Mouse (Mus musculus) gonadal fat pad, adult 2 months (tissue): ENCODE results near the gene Il18bp. TPM values are rescaled to one million over a fixed set of nuclear protein-coding genes. Genes with fewer than 3 reads are reported as not detected.
"Not testable (repeated sequence)": the region's sequence is repeated elsewhere in the genome, so short reads cannot be mapped to it uniquely, and the experiment has no call there.

Experiments used
- DNase-seq: peaks from one replicate; pipeline ENCODE4 v3.0.0-alpha.2; 2012; ENCODE audit warnings: low read depth
- polyA plus RNA-seq: library from polyadenylated mRNA; depleted of rRNA; stranded (reverse); fragments of >200 nt; gene quantifications from 2 replicates; pipeline ENCODE4 v1.2.3, GENCODE M21; 2012; rRNA removed

The Il18bp gene
- polyA plus RNA-seq, result 13.5 and 19.7 TPM in 2 replicates

GRCm38 (mm10) chr7:102018590-102018989, at the start of gene Il18bp:
Gene Il18bp, minus strand, starts transcription at chr7:102018690.
- DNase-seq, result no peak

DNA sequence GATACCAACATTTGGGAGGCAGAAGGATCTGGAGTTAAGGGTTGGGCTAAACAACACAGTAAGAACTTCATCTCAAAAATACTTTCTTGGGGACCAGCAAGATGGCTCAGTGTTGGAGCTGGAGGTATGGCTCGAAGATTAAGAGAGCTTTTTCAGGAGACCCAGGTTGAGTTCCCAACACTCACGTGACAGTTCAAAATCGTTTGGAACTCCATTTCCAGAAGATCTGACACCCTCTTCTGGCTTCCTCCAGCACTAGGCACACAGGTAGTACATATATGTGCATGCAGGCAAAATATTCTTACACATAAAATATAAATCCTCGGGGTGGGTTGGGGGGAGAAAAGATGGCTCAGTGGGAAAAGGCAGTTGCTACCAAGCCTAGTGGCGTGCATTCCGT, 47.9 kb upstream of the Il18bp start:
- DNase-seq, result no peak

- peak; percentile 89 for DNase-seq
Measured at GRCm38 (mm10) chr7:102065046-102065891, 46.8 kb upstream of the Il18bp start, which contains the start of the genes Rnf121, Xndc1 and Xntrpc. Gene Rnf121, minus strand, starts transcription at chr7:102065469. Gene Xndc1, plus strand, starts transcription at chr7:102065511. Gene Xntrpc, plus strand, starts transcription at chr7:102065713.

DNA sequence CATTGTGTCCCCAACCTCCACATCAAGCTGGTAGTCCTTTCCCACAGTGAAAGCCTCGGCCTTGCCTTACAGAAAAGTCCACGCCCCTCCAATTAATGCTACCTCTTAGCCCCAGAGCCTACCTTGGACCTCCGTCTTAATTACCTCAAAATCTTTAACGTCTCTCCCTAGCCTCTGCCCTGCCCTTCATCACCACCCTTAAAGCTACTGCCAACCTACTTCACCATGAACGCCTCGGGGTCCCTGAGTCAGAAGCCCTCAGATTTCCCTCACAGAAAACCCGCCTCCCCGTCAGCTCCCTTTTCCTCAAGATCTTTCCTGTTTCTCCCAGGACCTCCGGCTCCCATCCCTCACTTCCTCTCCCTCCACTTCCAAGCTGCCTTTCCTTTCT, 46.2 kb upstream of the Il18bp start:
- no peak for DNase-seq

GRCm38 (mm10) chr7:102063891-102064290, 45.4 kb upstream of the Il18bp start:
- DNase-seq, result no peak

DNA sequence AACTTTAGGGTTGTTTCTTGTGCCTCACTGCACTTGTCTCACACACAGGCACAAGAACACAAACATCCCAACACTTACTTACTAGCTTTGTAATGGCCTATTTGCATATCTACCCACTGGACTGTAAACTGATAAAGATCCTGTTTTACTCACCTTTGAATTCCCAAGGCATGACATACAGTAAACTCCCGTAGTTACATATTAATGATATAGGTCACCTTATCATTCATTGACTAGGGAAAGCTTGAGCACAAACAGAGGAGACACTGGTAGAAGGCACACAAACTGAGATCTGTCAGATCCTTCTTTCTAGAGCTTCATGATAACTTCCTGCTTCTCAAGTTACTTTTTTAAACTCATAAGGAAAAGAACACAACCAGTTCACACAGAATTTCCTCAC, 43.7 kb upstream of the Il18bp start:
- DNase-seq, result no peak

- DNase-seq, result no peak
Measured at GRCm38 (mm10) chr7:102061353-102061752, 42.9 kb upstream of the Il18bp start.

- DNase-seq, result not testable (repeated sequence)
Measured at GRCm38 (mm10) chr7:102048524-102048923, 30.0 kb upstream of the Il18bp start.

DNA sequence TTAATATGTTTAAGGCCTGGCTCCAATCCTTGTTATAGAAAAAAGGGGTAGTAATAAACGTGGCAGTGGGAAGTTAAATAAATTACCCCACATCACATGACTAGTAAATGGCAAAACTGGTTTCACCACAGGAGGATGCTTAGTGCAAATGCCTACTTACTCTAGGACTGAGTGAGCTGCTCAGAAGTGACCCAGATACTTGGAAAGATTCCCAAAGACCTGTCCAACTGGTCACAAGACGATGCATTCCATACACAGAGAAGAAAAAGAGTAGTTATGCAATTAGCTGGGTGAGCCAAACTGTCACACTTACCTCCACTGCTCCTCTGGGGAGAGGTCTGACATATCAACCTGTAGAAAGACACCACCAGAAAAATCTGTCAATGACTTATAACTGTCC, 23.8 kb upstream of the Il18bp start:
- DNase-seq, result peak; percentile 40

GRCm38 (mm10) chr7:102037318-102037717, 18.8 kb upstream of the Il18bp start:
- DNase-seq, result no peak

- DNase-seq, result peak; percentile 40
Measured at GRCm38 (mm10) chr7:102035534-102035933, 17.0 kb upstream of the Il18bp start.

- DNase-seq, result no peak
Measured at GRCm38 (mm10) chr7:102034904-102035303, 16.4 kb upstream of the Il18bp start.

DNA sequence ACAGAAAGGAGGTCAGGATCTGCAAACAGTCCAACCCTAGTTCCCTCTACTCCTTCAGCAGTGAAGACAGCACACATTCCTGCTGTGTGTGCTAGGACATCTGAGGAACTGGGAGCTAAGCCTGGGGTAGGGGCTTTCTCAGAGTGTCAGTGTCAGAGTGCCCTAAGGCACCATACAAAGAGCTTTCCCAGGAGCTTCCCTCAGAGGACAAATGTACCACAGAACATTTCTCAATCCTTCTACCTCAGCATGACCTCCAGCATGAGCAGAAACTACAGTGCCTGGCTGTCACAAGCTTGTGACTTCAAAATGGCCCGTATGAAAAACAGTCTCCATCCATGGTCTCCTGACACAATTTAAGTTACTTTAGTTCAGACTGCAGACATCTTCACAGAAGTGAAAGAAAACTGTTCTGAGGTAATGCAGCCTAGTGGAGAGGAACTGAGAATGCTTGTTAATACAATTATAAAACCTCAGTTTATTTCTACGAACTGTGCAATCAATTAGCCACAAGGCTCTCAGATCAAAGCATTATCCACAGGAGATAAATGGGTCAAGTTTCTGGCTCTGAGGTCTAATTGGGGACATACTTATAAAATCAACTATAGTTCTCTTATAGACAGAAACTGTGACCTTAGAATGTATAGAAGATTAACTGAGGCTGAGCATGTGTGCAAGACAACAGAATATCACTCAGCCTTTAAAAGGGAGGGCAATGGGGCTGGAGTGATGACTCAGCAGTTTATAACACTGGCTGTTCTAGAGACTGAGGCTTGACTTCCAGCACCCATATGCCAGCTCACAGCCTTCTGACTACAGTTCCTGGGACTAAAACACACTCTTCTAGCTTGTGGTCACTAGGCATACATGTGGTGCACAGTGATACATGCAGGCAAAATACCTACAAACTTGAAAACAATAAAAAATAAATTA, 7.0 kb upstream of the Il18bp start:
- DNase-seq, result no peak

- DNase-seq, result no peak
Measured at GRCm38 (mm10) chr7:102023821-102024220, 5.3 kb upstream of the Il18bp start.

GRCm38 (mm10) chr7:102020934-102021333, 2.4 kb upstream of the Il18bp start:
- not testable (repeated sequence) for DNase-seq

DNA sequence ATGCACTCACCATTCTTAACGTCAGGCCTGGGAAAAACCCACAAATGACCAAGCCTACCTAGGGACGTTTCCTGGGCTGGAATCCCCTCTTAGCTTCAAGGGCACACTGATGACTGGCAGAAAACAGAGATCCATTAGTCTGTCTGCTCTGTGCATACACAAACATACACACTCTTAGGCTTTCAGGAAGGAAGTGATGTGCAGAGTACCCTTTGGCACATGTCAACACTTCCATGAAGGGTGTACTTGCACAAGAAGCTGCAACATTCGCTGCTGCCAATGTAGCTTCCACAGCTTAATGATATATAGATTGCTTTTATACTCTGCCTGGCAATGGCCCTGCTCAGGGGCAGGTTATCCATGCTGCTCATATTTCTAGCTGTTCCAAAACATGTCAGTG, 872 bp upstream of the Il18bp start:
- no peak for DNase-seq

GRCm38 (mm10) chr7:102018034-102018433, 456 bp downstream of the Il18bp start:
- DNase-seq, result no peak

DNA sequence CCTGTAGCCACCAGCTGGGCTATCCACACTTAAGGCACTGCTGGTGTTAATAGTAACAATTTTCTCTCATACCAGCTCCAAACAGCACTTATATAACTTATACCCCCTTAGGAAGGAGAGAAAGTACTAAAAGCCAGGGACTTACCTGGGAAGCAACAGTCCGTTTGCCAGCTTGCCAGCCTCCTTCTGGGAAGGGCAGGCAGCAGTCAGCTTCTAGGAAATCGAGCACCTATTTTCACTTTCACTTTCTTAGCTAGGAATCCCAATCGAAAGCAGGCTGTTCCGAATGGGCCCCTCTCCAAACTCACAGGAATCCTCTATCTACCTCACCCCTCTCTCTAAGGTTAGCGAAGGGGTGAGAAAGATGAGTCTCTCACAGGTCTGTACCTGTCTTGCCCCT, 1.0 kb downstream of the Il18bp start:
- DNase-seq, result no peak

GRCm38 (mm10) chr7:102016936-102017335, 1.6 kb downstream of the Il18bp start:
- DNase-seq, result no peak

GRCm38 (mm10) chr7:102014995-102015394, 3.5 kb downstream of the Il18bp start:
- no peak for DNase-seq

DNA sequence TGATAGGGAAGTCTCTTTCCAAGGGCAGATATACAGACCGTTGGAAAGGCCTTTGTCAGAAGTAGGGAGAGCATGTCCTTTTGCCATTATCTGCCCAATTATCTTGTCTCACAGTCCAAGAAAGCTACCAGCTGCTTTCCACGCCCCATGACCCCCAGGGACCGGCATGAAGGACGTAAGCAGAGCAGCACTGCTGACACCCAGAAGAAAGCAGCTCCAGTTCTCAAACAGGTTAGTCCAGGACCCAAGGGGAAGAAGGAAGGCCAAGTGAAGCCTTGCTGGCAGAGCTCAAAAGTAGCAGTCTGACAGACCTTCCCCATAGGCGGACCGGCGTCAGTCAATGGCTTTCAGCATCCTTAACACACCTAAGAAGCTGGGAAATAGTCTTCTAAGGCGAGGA, 5.1 kb downstream of the Il18bp start:
- DNase-seq, result no peak

- DNase-seq, result no peak
Measured at GRCm38 (mm10) chr7:102011855-102012254, 6.6 kb downstream of the Il18bp start.
